Mouse (Mus musculus) CD4-positive helper T cell, adult 2 months (primary cell): Measurements from ENCODE around the gene Mafk.
"Not testable (repeated sequence)": the region's sequence is repeated elsewhere in the genome, so short reads cannot be mapped to it uniquely, and the experiment has no call there.

ENCODE experiments used
- DNase-seq: peaks from one replicate; pipeline ENCODE4 v3.0.0-alpha.2; 2012; ENCODE audit warnings: low read depth, missing footprints, low spot score

The Mafk gene

DNA sequence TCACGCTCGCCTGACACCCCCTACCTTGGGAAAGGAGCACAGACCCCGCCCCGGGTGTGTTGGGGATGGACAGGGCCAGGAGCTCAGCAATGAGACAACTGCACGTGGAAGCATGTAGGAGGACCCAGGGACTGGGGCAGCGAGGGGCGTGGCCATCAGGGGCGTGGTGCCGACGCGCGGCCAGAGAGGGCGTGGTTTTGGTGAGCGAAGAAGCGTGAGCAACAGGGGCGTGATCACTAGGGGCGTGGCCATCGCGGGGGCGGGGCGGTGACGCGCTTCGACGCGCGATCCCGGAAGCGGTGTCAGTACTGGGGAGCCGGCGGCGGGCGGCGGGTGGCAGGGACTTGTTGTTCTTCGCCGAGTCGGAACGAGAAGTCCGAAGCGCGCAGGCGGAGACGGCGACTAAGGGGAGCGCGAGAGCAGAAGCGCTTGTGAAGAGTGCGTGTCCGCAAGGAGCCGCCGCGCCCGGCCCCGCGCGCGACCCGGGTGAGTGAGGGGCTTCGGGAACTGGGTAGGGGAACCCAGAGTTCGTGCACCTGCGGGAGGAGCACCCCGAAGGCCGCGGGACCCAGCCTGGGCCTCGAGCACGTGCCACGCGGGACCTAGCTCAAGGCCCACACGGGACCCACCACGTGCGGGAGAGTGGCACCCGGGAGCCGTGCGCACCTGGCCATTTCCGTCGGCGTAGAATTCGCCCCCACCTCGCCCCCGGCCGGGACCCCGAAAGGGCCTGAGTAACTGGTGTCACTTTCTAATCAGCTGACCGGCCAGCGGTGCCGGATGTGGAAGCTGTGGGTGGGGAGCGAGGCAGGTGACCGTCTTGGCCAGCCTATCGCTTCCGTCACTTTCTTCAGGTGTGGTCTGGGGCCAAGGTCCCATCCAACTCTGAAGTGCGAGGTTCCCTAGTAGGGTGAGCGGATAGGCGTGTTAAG lies at the start of gene Mafk:
Gene Mafk, plus strand, starts transcription at position 287 of the 932 bp plus-strand sequence.
- peak; percentile 98 for DNase-seq

DNA sequence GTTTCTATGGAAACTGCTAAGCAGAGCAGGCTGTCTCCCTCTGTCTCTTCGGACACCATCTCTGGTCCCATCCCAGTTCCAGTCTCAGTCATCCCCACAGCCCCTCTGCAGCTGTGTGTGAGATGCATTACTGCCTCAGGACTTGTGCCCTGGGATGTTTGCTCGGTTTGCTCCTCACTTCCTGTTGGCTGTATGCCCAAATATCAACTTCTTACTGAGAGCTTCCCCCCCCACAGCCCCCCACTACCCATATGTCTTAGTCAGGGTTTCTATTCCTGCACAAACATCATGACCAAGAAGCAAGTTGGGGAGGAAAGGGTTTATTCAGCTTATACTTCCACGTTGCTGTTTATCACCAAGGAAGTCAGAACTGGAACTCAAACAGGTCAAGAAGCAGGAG lies 48.7 kb upstream of the Mafk start:
- not testable (repeated sequence) for DNase-seq

DNA sequence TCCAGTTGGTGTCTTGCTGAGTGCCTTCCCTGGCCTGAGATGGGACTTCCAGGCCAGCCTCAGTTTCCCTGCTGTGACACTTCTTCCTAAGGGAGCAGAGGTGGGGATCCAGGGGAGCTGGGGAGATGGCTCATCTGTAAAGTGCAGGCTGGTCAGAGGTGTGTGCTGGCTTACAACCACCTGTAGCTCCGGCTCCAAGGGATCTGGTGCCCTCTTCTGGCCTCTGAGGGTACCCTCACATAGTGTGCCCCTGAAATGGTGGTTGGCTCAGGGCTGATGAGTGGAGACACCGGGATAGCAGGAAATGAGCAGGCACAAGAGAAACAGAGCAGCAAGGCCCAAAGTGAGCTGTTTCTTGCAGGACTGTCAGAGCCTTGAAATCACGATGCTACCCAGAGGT lies 45.5 kb upstream of the Mafk start:
- DNase-seq, result peak; percentile 49

DNA sequence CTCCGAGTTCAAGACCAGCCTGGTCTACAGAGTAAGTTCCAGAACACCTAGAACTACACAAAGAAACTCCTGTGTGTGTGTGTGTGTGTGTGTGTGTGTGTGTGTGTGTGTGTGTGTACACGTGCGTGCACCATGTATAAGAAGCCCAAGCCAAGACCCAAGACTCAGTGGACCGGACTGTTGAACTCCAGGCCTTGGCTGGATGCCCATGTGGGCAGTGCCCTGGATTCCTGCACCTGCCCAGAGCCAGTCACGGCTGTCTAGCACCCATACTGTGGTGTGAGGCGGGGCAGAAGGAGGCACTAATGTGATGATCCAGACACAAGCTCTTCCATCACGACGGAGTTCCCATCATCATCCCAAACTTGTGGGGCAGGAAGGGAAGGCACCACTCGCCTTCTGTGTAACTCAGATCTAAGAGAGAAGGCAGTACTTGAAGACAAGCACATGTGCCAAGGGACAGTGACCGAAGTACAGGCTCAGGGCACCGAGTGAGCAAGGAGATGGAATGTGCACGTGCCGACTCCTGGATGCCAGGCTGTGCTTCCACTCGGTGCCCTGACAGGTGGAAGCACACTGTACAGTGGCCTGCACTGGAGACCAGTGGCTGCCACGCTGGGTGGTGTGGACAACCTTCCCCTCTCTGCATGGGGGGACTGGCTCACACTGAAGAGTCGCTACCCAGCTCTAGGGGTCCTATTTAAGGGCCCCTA lies 41.7 kb upstream of the Mafk start:
- no peak for DNase-seq

DNA sequence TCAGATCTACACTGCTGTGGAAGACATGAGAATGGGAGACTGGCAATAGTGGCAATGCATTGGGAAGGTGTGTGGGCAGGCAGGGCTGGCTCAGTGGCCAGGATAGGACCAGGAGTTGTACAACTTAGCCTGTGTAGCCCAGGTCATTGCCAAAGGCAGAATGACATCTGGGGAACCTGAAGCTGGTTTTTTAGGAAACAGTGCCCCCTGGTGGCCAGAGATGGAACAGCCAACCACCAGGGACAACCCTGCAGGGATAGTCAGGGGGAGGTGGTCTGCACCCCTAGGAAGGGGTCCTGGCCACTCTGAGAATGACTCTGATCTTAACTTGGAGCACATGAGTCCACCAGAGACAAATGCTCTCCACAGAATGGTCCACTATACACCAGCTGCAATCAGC lies 40.8 kb upstream of the Mafk start:
- peak; percentile 51 for DNase-seq

DNA sequence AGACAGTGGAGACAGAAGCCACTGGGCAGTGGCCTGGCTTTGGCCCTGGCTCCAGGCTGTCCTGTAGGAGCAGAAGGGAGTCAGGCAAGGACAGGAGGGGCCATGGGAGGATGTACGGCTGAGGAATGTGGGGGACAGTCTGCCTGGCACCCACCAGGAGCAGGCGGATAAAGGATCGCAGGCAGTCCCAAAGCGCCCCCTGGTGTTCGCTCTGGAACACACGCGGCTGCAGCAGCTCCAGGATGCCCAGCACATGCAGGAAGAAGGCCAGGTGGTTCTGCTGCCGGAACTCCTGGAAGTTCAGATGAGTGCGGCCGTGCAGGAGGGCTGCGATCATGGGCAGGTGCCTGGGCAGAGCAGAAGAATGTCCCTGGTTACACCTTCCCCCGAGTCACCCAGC lies 36.6 kb upstream of the Mafk start:
- peak; percentile 34 for DNase-seq

DNA sequence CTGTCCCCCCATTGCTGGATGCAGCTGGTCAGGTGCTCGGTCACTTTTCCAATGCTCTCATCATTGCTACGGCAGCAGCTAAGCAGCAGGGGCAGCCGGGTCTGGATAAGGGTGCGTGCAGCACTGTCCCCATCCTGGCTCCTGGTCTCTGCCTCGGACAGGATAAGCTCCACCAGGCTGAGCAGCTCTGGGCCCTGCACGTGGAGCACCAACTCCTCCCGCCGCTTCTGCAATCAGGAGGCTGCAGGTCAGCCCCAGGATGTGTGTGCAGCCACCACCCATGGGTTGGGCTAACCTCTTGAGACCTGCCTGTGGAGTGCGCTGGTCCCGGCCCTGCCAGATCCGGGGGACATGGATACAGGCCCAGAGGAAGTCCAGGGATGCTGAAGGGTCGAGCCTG lies 35.2 kb upstream of the Mafk start:
- no peak for DNase-seq

DNA sequence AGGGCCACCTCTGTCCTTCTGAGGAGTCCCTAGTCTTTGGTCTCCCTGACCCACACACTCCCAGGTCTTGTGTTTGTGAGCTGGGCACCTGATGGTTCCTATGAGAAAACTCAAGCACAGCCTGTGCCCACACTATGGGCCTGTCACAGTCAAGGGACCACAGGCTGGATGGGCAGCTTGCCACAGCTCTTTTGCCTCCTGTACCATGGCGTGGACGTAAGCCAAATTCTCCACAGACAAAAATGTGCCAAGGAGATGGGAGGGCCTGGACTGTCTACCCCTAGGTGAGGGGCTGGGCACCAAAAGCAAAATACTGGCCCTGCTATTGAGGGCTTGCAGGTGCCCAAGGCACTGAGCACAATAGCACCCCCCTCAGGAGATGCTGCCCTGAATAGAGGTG lies 34.7 kb upstream of the Mafk start:
- no peak for DNase-seq

DNA sequence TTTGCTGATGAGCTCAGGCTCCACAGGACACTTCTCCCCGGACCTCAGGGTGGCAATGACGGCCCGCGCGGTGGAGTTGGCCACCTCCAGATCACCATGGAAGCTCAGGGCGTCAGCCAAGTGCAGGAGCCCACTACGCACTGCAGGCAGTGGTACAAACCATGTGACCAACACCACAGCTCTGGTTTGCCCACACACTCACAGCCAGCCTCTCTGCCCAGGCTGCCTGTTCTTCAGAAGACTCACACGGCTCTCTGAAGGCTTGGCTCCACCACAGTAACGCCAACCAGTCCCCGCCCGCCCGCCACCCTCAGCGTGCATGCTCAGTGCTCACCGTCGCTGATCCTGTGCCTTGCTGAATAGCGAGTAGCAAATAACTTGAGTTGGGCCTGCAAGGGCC lies 33.2 kb upstream of the Mafk start:
- DNase-seq, result no peak

DNA sequence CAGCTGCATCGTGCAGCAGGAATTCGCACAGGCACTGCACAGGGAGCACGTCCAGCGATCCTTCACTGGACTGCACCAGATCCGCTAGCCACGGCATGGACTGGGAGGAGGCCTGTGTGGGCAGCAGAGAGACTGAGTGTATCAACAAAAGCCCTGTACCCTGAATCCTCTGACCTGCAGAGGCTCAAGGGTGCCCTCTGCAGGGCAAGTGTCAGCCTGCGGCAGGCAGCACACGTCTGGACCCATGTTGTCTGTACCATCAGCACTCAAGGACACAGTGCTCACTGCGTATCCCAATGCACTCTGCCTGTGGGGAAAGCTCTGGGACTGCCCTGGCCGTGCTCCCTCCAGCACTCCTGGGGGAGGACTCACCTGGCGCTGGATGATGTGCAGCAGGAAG lies 27.0 kb upstream of the Mafk start:
- DNase-seq, result no peak

DNA sequence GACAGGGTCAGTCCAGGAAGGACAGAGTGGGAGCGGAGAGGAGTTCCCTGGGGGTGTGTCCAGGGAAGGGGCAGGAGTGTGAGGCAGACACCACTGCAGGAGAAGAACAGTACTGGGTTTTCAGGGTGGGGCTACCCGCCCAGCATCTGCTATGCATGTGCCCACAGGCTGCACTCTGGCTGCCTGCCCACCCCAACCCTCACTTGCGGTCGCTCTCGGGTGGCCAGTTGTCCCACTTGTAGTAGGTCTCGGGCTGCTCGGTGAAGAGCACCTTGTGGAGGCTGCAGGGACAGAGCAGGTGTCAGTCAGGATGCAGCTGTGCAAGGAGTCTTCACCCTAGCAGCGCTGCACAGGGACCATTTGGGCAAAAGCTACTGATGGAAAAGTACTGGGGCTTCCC lies 23.1 kb upstream of the Mafk start:
- no peak for DNase-seq

DNA sequence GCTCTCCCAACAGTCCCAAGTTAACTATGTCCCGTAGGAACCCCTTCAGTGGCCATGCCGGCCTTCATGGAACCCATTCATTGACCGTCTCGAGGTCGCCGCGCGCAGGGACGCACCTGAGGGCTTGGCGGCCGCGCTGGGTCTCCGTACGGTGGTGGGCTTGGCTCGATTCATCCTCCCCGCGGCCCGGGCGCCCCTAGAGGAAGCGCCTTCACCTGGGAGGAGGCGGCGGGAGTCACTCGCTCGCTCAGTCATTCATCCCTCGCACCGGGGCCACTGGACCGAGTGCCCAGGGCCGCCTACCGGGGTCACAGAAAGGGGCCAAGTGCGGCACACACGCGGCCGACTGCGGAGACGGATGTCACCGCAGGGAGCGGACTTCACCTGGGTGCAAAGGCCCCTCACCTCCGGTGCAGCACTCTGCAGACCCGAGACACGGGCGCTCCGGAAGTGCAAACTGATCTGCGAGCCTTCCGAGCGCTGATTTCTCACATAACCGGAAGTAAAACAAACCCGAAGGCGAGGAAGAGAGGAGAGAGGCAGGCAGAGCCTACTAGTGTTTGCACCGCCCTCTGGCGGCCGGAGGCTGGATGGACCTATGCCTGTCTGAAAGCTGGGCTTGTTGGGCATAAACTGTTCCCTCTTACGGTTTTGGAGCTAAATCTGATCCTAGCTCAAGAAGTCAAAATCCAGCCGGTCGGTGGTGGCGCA lies 15.9 kb upstream of the Mafk start, which contains the start of gene Ints1:
Gene Ints1, minus strand, starts transcription at position 459 of the 711 bp plus-strand sequence.
- DNase-seq, result peak; percentile 94

DNA sequence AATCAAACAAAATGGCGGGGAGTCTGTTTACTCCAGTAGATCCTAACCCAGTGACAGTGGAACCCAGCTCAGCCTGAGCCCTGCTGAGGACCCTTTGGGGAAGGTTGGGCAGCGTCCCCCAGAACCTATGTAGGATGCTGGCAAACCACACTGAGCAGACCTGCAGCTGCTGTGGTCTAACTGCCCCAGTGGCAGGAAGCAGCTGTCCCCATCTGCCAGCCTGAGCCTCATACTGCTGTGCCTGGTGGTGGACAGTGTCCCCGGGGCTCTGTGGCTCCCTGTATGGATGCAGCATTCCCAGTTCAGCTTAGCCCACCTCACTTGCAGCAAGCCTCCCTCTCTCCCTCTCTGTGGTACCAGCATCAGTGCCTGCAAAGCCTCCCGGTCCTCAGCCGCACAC lies 14.3 kb upstream of the Mafk start:
- no peak for DNase-seq

DNA sequence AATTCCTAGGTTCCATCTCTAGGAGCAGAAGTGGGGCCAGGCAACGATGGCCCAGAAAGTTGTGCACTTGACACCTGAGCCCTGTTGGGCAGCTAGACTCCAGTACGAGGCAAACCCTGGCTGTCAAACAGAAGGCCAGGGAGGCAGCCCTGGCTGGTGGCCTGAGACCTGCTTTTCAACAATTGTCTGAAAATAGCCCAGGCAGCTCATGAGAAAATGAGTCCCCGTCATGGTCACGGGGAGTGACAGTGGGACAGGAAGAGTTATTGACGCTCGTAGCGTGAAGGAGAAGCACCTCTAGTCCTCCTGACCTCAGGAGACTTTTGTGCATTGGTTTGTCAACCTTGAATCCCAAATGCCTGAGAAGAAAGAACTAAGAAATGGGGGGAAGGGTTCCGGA lies 9.9 kb upstream of the Mafk start:
- no peak for DNase-seq

DNA sequence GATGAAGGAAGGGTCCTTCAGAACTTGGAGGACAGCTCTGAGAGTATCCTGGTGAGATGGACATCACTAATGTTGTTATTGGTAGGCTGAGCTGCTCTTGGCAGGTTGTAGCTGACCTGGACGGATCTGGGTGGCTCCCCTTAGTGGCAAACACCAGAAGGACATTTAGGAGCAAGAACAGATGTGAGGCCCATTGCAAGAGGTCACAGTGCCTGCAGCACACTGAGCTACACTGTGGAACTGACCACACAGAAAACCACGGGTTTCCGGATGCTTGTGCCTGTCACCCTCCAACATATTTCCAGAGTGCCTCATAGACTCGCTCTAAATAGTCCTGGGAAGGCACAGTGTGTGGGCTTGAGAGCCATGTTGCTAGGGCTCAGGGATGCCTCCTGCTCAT lies 1.8 kb upstream of the Mafk start:
- DNase-seq, result no peak

DNA sequence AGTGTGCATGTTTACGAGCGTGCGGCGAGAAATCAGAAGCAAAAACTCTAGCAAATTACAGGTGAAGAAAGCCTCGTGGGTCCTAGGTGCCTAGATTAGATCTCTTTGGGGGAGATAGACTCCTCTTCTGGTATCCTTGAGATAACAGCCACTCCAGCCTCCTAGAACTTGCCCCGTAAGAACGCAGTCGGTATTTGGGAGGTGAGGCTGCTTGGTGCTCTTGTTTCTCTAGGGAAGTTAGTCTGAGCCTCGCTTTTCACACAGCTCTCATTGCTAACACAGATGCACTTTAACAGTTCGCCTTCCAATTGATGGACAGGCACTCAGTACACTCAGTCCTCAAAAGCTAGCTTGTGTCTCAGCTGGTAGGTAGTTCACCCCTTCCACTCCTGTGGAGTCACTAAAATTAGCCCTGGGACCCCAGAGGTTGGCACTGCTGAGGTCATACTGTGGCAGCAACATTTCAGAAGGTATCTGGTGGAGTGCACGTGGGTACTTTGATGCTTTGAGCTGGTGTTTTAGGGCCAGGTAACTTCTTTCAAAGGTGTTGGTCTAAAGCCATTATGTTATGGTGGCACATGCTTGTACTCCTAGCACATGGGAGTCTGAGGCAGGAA lies 954 bp downstream of the Mafk start:
- peak; percentile 30 for DNase-seq

DNA sequence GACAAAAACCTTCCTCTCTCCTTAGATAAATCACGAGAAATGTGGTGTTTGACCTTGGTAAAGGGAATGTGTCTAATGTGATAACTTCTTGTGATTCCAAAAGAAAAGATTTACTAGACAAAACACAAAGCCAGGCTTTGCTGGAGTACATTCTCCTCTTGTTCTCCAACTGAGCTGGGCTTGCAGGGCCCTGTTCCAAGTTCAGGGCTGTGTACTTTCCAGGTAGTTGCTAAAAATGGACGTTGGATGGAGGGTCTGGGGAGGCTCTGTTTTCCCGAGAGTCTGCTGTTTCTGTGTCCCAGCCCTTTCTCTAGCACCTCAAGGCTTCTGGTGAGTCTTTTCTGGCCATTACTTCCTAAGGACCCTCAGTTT lies 1.6 kb downstream of the Mafk start:
- DNase-seq, result no peak

DNA sequence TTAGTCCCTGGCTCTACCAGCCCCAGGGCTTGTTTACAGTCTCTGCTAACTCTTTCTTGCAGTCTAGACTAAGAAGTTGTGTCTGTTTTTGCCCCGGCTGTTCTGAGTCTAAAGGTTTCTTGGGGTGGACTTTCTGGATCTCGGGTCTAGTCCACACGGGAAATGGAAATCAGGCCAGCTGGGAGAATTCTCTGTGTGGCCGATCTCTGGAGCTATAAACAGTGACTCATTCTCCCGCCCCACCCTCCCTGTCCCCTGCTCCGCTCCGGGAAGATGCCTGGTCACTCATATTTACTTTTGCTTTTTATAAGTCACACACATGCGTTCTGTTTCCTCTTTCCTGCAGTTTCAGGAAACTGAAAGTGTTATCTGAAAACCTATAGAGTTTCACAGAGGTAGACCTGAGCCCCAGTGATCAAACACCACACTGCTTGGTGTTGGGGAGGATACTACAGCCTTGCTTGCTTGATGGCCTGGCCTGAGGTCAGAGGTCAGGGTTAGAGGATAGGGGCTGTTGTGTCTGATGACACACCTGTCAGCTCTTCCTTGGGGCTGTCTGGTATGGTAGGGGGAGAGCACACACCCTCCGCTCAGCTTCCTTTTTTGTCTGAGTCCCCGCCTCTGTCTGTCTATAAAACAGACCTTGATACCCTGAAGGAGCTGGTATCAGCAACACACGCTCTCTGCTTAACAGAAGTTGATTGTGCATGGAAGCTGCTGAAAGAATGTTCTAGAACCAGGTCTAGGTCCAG lies 2.2 kb downstream of the Mafk start:
- DNase-seq, result peak; percentile 48

DNA sequence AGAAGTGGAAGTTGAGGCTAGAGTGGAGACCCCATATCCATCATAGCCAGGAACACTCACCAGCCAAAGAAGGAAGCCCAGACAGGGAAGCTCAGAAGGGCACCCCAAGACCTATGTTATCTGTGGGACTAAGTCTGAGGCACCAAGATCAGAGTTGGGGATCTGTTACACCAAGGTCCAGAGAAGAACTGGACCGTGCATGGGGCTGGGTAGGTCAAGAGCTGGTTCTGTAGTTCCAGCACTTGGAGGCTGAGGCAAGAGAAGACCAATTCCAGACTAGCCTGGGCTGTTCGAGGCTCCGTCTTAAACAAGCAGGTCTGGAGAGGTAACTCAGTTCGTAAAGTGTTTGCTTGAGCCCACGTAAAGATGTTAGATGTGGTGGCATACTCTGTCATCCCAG lies 2.8 kb downstream of the Mafk start:
- no peak for DNase-seq

DNA sequence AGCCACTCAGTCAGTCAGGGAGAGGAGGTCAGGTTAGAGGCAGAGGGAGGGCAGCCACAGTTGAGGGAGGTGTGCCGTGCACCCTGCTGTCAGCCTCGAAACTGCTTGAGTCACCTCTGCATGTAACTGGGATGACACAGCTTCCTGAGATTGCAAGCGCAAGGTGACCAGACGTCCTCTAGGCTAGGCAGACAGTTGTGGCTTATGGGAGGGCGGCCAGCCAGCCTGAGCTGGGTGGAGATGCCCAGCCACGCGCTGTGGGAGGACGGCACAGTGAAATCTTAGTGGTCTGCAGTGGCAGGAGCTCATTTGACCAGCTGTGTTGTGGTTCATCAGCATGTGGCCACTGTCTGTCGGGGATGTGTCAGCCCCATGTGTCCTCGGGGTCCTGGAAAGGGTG lies 3.6 kb downstream of the Mafk start:
- DNase-seq, result peak; percentile 46

DNA sequence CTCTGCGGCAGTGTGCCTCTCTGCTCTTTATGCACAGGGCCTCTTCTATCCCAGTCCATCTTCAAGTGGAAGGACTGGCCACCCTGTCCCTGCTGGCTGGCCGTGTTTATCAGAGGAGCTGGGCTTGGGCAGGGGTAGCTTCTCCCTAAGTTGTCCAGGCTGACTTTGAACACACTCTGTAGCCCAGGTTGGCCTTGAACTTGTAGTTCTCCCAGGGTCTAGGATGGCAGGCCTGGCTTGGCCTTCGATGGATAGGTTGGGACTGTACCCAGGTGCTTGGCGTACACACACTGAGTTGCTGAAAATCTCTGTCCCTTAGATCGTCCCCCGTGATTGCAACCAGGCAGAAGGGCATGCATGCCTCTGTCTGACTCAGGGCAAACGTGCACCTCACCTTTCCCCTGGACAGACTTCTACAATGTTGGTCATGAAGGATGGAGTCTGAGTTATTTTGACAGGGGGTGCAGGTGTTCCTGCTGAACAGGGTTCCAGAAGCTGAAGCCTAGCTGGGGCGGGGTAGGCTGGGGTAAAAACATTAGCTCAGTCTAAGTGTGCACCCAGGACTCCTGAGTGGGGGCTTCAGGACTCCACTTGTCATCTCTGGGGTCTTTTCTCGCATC lies 4.8 kb downstream of the Mafk start:
- DNase-seq, result no peak
